Mouse (Mus musculus): ENCODE measurements around the gene Fbxl12. TPM values are rescaled to one million over a fixed set of nuclear protein-coding genes. Genes with fewer than 3 reads are reported as not detected.

Fbxl12 gene
- total RNA-seq, 2 experiments from 2014 or later: 14.7 to 16.5 TPM

Other genes starting within 250 kb of the Fbxl12 start
- 10 to 100 TPM; 19.4 to 20.6 TPM for gene Zfp26, start 184.6 kb downstream of the Fbxl12 start, total RNA-seq (2021)
- gene Zfp426, start 152.0 kb downstream of the Fbxl12 start, total RNA-seq (2021): 10 to 100 TPM; 21.8 to 22.0 TPM
- gene Zfp266, start 123.3 kb downstream of the Fbxl12 start, total RNA-seq (2021): 10 to 100 TPM; 36.8 to 38.1 TPM
- 1 to 10 TPM; 7.1 to 7.4 TPM for gene Zfp846, start 63.5 kb downstream of the Fbxl12 start, total RNA-seq (2021)
- gene Ubl5, start 1.9 kb downstream of the Fbxl12 start, total RNA-seq (2021): 100 to 1,000 TPM; 354 to 362 TPM
- gene Pin1, start 7.3 kb upstream of the Fbxl12 start, total RNA-seq (2021): 10 to 100 TPM; 24.5 to 27.8 TPM
- under 1 TPM; 0.79 TPM for gene Olfm2, start 101.6 kb upstream of the Fbxl12 start, total RNA-seq (2021)
- gene Col5a3, start 170.3 kb upstream of the Fbxl12 start, total RNA-seq (2021): 100 to 1,000 TPM; 187 to 205 TPM
- gene Rdh8, start 173.7 kb upstream of the Fbxl12 start, total RNA-seq (2021): not detected
- gene A230050P20Rik, start 223.9 kb upstream of the Fbxl12 start, total RNA-seq (2021): 10 to 100 TPM; 19.1 to 20.4 TPM
- gene Angptl6, start 235.0 kb upstream of the Fbxl12 start, total RNA-seq (2021): 1 to 10 TPM; 3.2 to 3.5 TPM
- 10 to 100 TPM; 26.6 to 45.4 TPM for gene Ppan, start 243.4 kb upstream of the Fbxl12 start, total RNA-seq (2021)

Data from adrenal gland, postnatal 36 days (tissue).